Mouse (Mus musculus): Measurements from ENCODE around the gene Fhod1. TPM values are rescaled to one million over a fixed set of nuclear protein-coding genes. Genes with fewer than 3 reads are reported as not detected.
"Not testable (repeated sequence)": the region's sequence is repeated elsewhere in the genome, so short reads cannot be mapped to it uniquely, and the experiment has no call there.

Gene Fhod1
- polyA plus RNA-seq, 1 experiment from 2014 or later: 2.1 TPM

- 68% methylated on average over 9 of the region's 9 CpGs for WGBS
- H3K27ac ChIP-seq: no peak overlapping the region
- peaks cover 30% of the 10 kb centered on the region for H3K27me3 ChIP-seq (ENCODE audit: poor library complexity, severe bottlenecking)
- peaks cover 39% of the 10 kb centered on the region for H3K4me1 ChIP-seq
- H3K4me3 ChIP-seq: peak overlapping the region; percentile 29; the same call in 1 of the 2 replicates
- DNase-seq (ENCODE audit: extremely low spot score, low spot score): no peak
- H3K9me3 ChIP-seq: no peaks in the 10 kb centered on the region
- H3K36me3 ChIP-seq (replicated peaks): peaks cover 15% of the 10 kb centered on the region
These were observed 53.0 kb downstream of the Fhod1 start for GRCm38 (mm10) chr8:105294776-105295175.

GRCm38 (mm10) chr8:105293405-105293804 is 54.3 kb downstream of the Fhod1 start:
- H3K36me3 ChIP-seq (replicated peaks): peaks cover 2% of the 10 kb centered on the region
- H3K27ac ChIP-seq: no peak overlapping the region
- H3K27me3 ChIP-seq (ENCODE audit: poor library complexity, severe bottlenecking): peaks cover 34% of the 10 kb centered on the region
- peaks cover 42% of the 10 kb centered on the region for H3K4me1 ChIP-seq
- no peak for DNase-seq (ENCODE audit: extremely low spot score, low spot score)
- H3K4me3 ChIP-seq: no peak overlapping the region
- no peaks in the 10 kb centered on the region for H3K9me3 ChIP-seq
- 72% methylated on average over 19 of the region's 19 CpGs for WGBS

GRCm38 (mm10) chr8:105292471-105292870 is 55.3 kb downstream of the Fhod1 start:
- H3K27ac ChIP-seq: no peak overlapping the region
- DNase-seq (ENCODE audit: extremely low spot score, low spot score): no peak
- no peaks in the 10 kb centered on the region for H3K36me3 ChIP-seq (replicated peaks)
- H3K4me1 ChIP-seq: peaks cover 43% of the 10 kb centered on the region
- 89% methylated on average over 7 of the region's 7 CpGs for WGBS
- H3K4me3 ChIP-seq: no peak overlapping the region
- H3K27me3 ChIP-seq (ENCODE audit: poor library complexity, severe bottlenecking): peaks cover 34% of the 10 kb centered on the region
- no peaks in the 10 kb centered on the region for H3K9me3 ChIP-seq

- 70% methylated on average over 3 of the region's 3 CpGs for WGBS
- not testable (repeated sequence) for H3K4me3 ChIP-seq; H3K9me3 ChIP-seq; H3K27ac ChIP-seq; H3K36me3 ChIP-seq (replicated peaks); DNase-seq (ENCODE audit: extremely low spot score, low spot score)
- Histone ChIP-seq H3K4me1 (peaks cover 37% of the 10 kb centered on the region), H3K27me3 (ENCODE audit: poor library complexity, severe bottlenecking) (peaks cover 34% of the 10 kb centered on the region)
These were observed 56.0 kb downstream of the Fhod1 start for GRCm38 (mm10) chr8:105291802-105292201.

GRCm38 (mm10) chr8:105291364-105291763 is 56.4 kb downstream of the Fhod1 start:
- not testable (repeated sequence) for H3K9me3 ChIP-seq; H3K27ac ChIP-seq; DNase-seq (ENCODE audit: extremely low spot score, low spot score); H3K36me3 ChIP-seq (replicated peaks)
- Histone ChIP-seq H3K4me1 (peaks cover 35% of the 10 kb centered on the region), H3K27me3 (ENCODE audit: poor library complexity, severe bottlenecking) (peaks cover 37% of the 10 kb centered on the region), H3K4me3 (peak overlapping the region; percentile 65; the same call in 1 of the 2 replicates)
- 91% methylated on average over 8 of the region's 8 CpGs for WGBS

- Histone ChIP-seq H3K36me3 (replicated peaks) (0 out of 2 replicates have a peak, but pooled peaks cover under 1% of the 10 kb centered on the region), H3K27ac (no peak overlapping the region), H3K4me3 (peak overlapping the region; percentile 65), H3K27me3 (ENCODE audit: poor library complexity, severe bottlenecking) (peaks cover 39% of the 10 kb centered on the region), H3K9me3 (no peaks in the 10 kb centered on the region), H3K4me1 (peaks cover 35% of the 10 kb centered on the region)
- WGBS: 6% methylated on average over 31 of the region's 31 CpGs
- peak; percentile 89 for DNase-seq (ENCODE audit: extremely low spot score, low spot score)
These were observed 57.0 kb downstream of the Fhod1 start for GRCm38 (mm10) chr8:105290554-105291314.

- Histone ChIP-seq H3K9me3 (no peaks in the 10 kb centered on the region), H3K27ac (peak within 1 kb of the TSS; percentile 96), H3K27me3 (ENCODE audit: poor library complexity, severe bottlenecking) (peaks cover 47% of the 10 kb centered on the region), H3K4me1 (peaks cover 35% of the 10 kb centered on the region), H3K4me3 (peak within 1 kb of the TSS; percentile 65), H3K36me3 (replicated peaks) (peaks cover 8% of the 10 kb centered on the region)
- DNase-seq (ENCODE audit: extremely low spot score, low spot score): peak; percentile 58
- 2% methylated on average over 43 of the region's 43 CpGs for WGBS
These were observed 57.8 kb downstream of the Fhod1 start, which contains the start of gene 4931428F04Rik for GRCm38 (mm10) chr8:105289805-105290460. 4931428F04Rik (minus strand) TSS chr8:105289864.

GRCm38 (mm10) chr8:105288958-105289732 is 58.6 kb downstream of the Fhod1 start:
- Histone ChIP-seq H3K9me3 (no peaks in the 10 kb centered on the region), H3K36me3 (replicated peaks) (peaks cover 15% of the 10 kb centered on the region), H3K4me1 (peaks cover 35% of the 10 kb centered on the region), H3K27me3 (ENCODE audit: poor library complexity, severe bottlenecking) (peaks cover 54% of the 10 kb centered on the region), H3K4me3 (peak overlapping the region; percentile 65), H3K27ac (peak overlapping the region; percentile 96)
- peak; percentile 93 for DNase-seq (ENCODE audit: extremely low spot score, low spot score)
- under 1% methylated on average over 53 of the region's 53 CpGs for WGBS

GRCm38 (mm10) chr8:105288231-105288630 is 59.5 kb downstream of the Fhod1 start:
- Histone ChIP-seq H3K27ac (peak overlapping the region; percentile 96; the same call in 1 of the 2 replicates), H3K9me3 (no peaks in the 10 kb centered on the region), H3K36me3 (replicated peaks) (peaks cover 20% of the 10 kb centered on the region), H3K27me3 (ENCODE audit: poor library complexity, severe bottlenecking) (peaks cover 55% of the 10 kb centered on the region), H3K4me1 (peaks cover 35% of the 10 kb centered on the region), H3K4me3 (peak overlapping the region; percentile 65)
- 91% methylated on average over 5 of the region's 5 CpGs for WGBS
- no peak for DNase-seq (ENCODE audit: extremely low spot score, low spot score)

- Histone ChIP-seq H3K4me1 (peaks cover 37% of the 10 kb centered on the region), H3K27ac (no peak overlapping the region), H3K36me3 (replicated peaks) (peaks cover 34% of the 10 kb centered on the region), H3K4me3 (no peak overlapping the region), H3K9me3 (no peaks in the 10 kb centered on the region), H3K27me3 (ENCODE audit: poor library complexity, severe bottlenecking) (peaks cover 63% of the 10 kb centered on the region)
- 91% methylated on average over 4 of the region's 4 CpGs for WGBS
- DNase-seq (ENCODE audit: extremely low spot score, low spot score): no peak
These were observed 60.8 kb downstream of the Fhod1 start for GRCm38 (mm10) chr8:105286907-105287306.

GRCm38 (mm10) chr8:105285514-105285913 is 62.2 kb downstream of the Fhod1 start:
- DNase-seq (ENCODE audit: extremely low spot score, low spot score): no peak
- H3K27me3 ChIP-seq (ENCODE audit: poor library complexity, severe bottlenecking): peaks cover 67% of the 10 kb centered on the region
- no peak overlapping the region for H3K27ac ChIP-seq
- peaks cover 40% of the 10 kb centered on the region for H3K36me3 ChIP-seq (replicated peaks)
- H3K4me3 ChIP-seq: no peak overlapping the region
- no peaks in the 10 kb centered on the region for H3K9me3 ChIP-seq
- 54% methylated on average over 12 of the region's 12 CpGs for WGBS
- H3K4me1 ChIP-seq: peaks cover 32% of the 10 kb centered on the region

- Histone ChIP-seq H3K9me3 (no peaks in the 10 kb centered on the region), H3K4me3 (no peak overlapping the region; the same call in 1 of the 2 replicates), H3K4me1 (peaks cover 19% of the 10 kb centered on the region), H3K36me3 (replicated peaks) (peaks cover 40% of the 10 kb centered on the region), H3K27me3 (ENCODE audit: poor library complexity, severe bottlenecking) (peaks cover 79% of the 10 kb centered on the region), H3K27ac (no peak overlapping the region)
- 18% methylated on average over 23 of the region's 23 CpGs for WGBS
- no peak for DNase-seq (ENCODE audit: extremely low spot score, low spot score)
These were observed 64.7 kb downstream of the Fhod1 start for GRCm38 (mm10) chr8:105283074-105283473.
